Mouse (Mus musculus) midbrain, embryonic 16.5 days (tissue): ENCODE measurements around the gene Prkaca. TPM values are rescaled to one million over a fixed set of nuclear protein-coding genes. Genes with fewer than 3 reads are reported as not detected.

Experiments
- ATAC-seq: fragments of 200-750 bp; cut with Nextera tagmentation; 2 replicates; pipeline ENCODE4 v1.8.0; 2017; ENCODE audit warnings: moderate TSS enrichment
- H3K27ac ChIP-seq: fragments of 300-500 bp; sonication (generic); 2 replicates; pipeline ENCODE4 v1.5.1; 2014; ENCODE audit warnings: mild to moderate bottlenecking, low read length, mixed read lengths
- H3K27me3 ChIP-seq: fragments of 300-500 bp; sonication (generic); 2 replicates; pipeline ENCODE4 v1.6.1; 2014; ENCODE audit warnings: low read depth, low read length, mixed read lengths; ENCODE audit not compliant: control insufficient read depth, insufficient read depth
- H3K36me3 ChIP-seq: fragments of 300-500 bp; sonication (generic); 2 replicates; pipeline ENCODE4 v1.6.1; 2014; ENCODE audit warnings: mild to moderate bottlenecking, low read length, moderate library complexity, mixed read lengths; ENCODE audit not compliant: control insufficient read depth, insufficient read depth
- H3K4me1 ChIP-seq: fragments of 300-500 bp; sonication (generic); 2 replicates; pipeline ENCODE4 v1.6.1; 2014; ENCODE audit warnings: mild to moderate bottlenecking, low read length, mixed read lengths; ENCODE audit not compliant: control insufficient read depth, insufficient read depth
- H3K4me2 ChIP-seq: fragments of 300-500 bp; sonication (generic); 2 replicates; pipeline ENCODE4 v1.6.1; 2014; ENCODE audit warnings: mild to moderate bottlenecking, low read length, mixed read lengths
- H3K4me3 ChIP-seq: fragments of 300-500 bp; sonication (generic); 2 replicates; pipeline ENCODE4 v1.5.1; 2014; ENCODE audit warnings: low read depth, mild to moderate bottlenecking, low read length, moderate library complexity, mixed read lengths
- H3K9ac ChIP-seq: fragments of 300-500 bp; sonication (generic); 2 replicates; pipeline ENCODE4 v1.6.1; 2014; ENCODE audit warnings: low read depth, low read length, mixed read lengths
- H3K9me3 ChIP-seq: fragments of 300-500 bp; sonication (generic); replicated peaks from 2 replicates; pipeline ENCODE4 v1.6.1; 2014; ENCODE audit warnings: mild to moderate bottlenecking, low read length, mixed read lengths; ENCODE audit not compliant: control insufficient read depth, poor library complexity, severe bottlenecking
- WGBS: fragments of 180-500 bp; shearing (Covaris S2); extraction: QIAGEN DNeasy Blood & Tissue Kit; methylation state at CpG from one replicate; pipeline ENCODE4 v1.1.7; 2014; 5-methylcytosine and 5-hydroxymethylcytosine counted together
- polyA plus RNA-seq: library from polyadenylated mRNA; unstranded; fragments of >200 nt; fragmentation: Nextera tagmentation; extraction: Ambion mirVana; gene quantifications from 2 replicates; pipeline ENCODE4 v1.2.1, GENCODE M21; 2015

Prkaca gene
- polyA plus RNA-seq, 1 experiment from 2014 or later = 231 TPM

DNA sequence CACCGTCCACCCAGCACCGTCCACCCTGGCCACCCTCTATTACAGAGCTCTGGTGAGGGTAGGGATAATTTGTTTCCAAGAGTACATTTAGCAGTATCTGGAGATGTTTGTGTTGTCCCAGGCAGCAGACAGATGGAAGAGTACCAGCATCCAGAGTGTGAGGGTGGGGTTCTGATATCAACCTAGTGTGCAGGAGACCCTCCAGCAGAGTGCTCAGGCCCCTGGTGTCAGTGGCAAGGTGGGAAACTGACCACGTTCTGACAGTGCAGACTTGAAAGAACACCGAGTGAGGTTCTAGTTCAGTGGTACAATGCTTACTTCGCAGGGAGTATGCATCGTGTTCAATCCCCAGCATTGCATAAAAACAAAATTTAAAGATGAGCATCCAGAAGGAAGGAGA is 1.1 kb upstream of the Prkaca start:
- Histone ChIP-seq H3K4me3 (peak overlapping the region; percentile 92), H3K27ac (peak overlapping the region; percentile 88; the same call in 1 of the 2 replicates), H3K27me3 (no peaks in the 10 kb centered on the region), H3K9me3 (no peaks in the 10 kb centered on the region), H3K36me3 (no peaks in the 10 kb centered on the region), H3K4me1 (peaks cover 19% of the 10 kb centered on the region), H3K9ac (peak overlapping the region; percentile 92), H3K4me2 (peak overlapping the region; percentile 65)
- 70% methylated on average over 6 of the region's 6 CpGs for WGBS
- ATAC-seq = no peak

DNA sequence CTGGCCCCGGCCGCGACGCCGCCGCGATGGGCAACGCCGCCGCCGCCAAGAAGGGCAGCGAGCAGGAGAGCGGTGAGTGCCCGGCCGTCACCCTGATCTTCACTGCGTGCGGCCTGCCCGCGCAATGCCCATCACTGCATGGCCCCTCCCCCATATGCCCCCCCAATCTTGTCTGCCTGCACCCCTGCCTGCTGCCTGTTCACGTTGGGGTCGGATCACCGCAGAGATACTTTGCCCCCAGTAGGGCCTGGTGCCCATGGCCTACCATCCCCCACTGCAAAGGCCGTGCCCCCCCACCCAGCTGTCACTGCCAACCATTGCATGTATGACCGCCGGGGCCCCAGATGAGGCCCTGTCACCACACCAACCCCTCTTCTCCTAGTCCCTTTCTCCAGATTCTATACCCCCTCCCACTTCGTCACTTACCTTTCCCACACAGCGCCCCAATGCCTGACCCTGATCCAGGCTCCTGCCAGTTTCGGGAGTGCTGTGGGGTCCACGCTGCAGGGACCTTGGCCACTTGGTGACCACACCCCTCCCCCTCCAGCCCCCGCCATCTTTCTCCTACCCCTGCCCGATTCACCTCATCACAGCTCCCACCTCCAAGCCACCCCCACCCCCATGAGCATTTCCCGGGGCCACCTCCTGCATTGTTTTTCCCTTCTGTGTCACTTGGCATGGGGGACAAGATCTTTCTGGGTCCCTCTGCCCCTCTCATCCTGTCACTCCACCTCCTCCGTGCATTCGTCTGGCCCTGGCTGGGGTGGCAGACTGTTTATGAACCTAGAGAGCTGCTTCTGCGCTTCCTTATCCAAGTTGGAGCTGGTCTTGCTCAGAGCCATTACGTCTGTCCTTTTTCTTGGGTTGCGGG is 603 bp downstream of the Prkaca start:
- H3K9ac ChIP-seq = peak overlapping the region; percentile 93
- H3K9me3 ChIP-seq = no peaks in the 10 kb centered on the region
- H3K27ac ChIP-seq = peak overlapping the region; percentile 82
- peak; percentile 49 for ATAC-seq
- H3K27me3 ChIP-seq = no peaks in the 10 kb centered on the region
- no peaks in the 10 kb centered on the region for H3K36me3 ChIP-seq
- peak overlapping the region; percentile 86 for H3K4me2 ChIP-seq
- H3K4me3 ChIP-seq = peak overlapping the region; percentile 92
- WGBS = 2% methylated on average over 37 of the region's 37 CpGs
- peaks cover 36% of the 10 kb centered on the region for H3K4me1 ChIP-seq

DNA sequence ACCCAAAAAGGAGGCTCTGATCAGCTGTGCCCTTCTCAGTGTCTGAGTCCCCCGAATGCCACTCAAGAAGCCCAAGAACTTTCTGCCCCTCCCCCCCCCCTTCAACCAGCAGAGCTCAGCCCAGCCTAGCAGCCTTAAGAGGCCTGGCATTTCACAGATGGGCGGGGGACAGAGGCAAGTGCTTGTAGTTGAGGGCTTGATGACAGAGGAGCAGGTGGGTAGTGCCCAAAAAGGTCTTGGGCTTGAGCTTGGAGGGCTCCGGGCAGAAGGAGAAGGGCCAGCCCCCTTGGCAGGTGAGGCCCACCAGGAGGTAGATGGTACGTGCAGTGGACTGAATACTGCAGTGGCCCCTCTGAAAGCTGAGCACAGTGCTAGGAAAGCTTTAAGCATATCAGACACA is 1.7 kb downstream of the Prkaca start:
- WGBS = 84% methylated on average over 4 of the region's 4 CpGs
- Histone ChIP-seq H3K9me3 (no peaks in the 10 kb centered on the region), H3K36me3 (no peaks in the 10 kb centered on the region), H3K4me3 (peak overlapping the region; percentile 92; the same call in 1 of the 2 replicates), H3K4me1 (peaks cover 36% of the 10 kb centered on the region), H3K4me2 (peak overlapping the region; percentile 86), H3K27me3 (no peaks in the 10 kb centered on the region), H3K27ac (no peak overlapping the region), H3K9ac (no peak overlapping the region)
- no peak for ATAC-seq

GRCm38 (mm10) chr8:83976101-83976630 is 3.4 kb downstream of the Prkaca start:
- Histone ChIP-seq H3K27ac (no peak overlapping the region), H3K4me1 (peaks cover 36% of the 10 kb centered on the region), H3K27me3 (no peaks in the 10 kb centered on the region), H3K4me3 (no peak overlapping the region), H3K9ac (no peak overlapping the region), H3K4me2 (no peak overlapping the region), H3K36me3 (peaks cover 7% of the 10 kb centered on the region), H3K9me3 (no peaks in the 10 kb centered on the region)
- ATAC-seq = no peak
- WGBS = 85% methylated on average over 4 of the region's 4 CpGs

DNA sequence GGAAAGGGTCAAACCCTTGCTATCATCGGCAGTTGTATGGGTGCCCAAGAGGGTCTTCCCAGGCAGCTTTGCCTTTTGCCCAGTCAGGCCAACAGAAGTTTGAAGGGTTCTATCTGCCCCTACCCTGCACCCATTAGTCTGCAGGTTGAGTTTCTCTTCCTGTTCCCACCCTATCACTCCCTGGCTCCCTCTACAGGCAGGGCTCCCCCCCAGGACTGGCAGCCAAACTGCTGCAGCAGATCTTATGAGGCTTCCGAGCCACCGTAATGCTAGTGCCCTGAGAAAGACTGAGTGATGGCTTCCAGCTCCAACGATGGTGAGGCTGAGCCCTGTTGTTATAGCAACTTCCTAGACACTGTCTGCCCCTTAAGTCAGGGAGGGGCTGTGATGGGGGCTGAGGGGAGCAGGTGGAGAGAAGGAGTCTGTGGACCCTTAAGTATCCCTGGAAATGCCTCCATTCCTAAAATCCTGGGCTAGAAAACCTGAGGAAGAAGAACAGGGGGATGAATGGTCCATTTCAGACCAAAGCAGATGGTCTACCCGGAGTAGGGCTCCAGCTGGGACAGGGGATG is 4.1 kb downstream of the Prkaca start:
- no peaks in the 10 kb centered on the region for H3K9me3 ChIP-seq
- H3K4me2 ChIP-seq = no peak overlapping the region
- 87% methylated on average over 5 of the region's 5 CpGs for whole genome bisulfite sequencing
- no peak overlapping the region for H3K4me3 ChIP-seq
- H3K27me3 ChIP-seq = no peaks in the 10 kb centered on the region
- H3K9ac ChIP-seq = no peak overlapping the region
- peaks cover 14% of the 10 kb centered on the region for H3K36me3 ChIP-seq
- ATAC-seq = no peak
- H3K27ac ChIP-seq = no peak overlapping the region
- peaks cover 31% of the 10 kb centered on the region for H3K4me1 ChIP-seq

DNA sequence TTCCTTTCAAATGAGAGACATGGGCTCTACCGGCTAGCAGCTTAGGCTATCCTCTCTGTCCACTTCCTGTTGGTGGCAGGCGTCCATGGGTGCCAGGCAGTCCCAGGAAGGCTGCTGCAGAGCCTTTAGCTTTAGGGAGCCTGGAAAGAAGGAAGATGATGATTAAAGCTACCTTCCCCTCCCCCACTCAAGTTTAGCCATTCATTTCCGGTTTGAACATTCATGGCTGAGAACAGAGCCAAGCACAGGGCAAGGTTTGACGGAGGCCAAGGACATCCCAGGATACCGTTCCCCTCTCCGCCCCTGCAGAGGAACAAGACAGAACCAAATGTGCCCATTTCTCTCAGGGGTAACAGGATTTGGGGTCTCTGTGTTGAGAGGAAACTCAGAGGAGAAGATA is 4.9 kb downstream of the Prkaca start:
- Histone ChIP-seq H3K27me3 (no peaks in the 10 kb centered on the region), H3K4me1 (peaks cover 29% of the 10 kb centered on the region), H3K27ac (no peak overlapping the region), H3K36me3 (peaks cover 15% of the 10 kb centered on the region), H3K4me2 (no peak overlapping the region), H3K4me3 (no peak overlapping the region), H3K9me3 (no peaks in the 10 kb centered on the region), H3K9ac (no peak overlapping the region)
- ATAC-seq = no peak
- 68% methylated on average over 6 of the region's 6 CpGs for WGBS

- H3K27me3 ChIP-seq = no peaks in the 10 kb centered on the region
- WGBS = 75% methylated on average over 9 of the region's 9 CpGs
- no peak overlapping the region for H3K4me3 ChIP-seq
- H3K4me1 ChIP-seq = peaks cover 29% of the 10 kb centered on the region
- no peak overlapping the region for H3K4me2 ChIP-seq
- H3K9ac ChIP-seq = no peak overlapping the region
- no peak for ATAC-seq
- no peaks in the 10 kb centered on the region for H3K9me3 ChIP-seq
- peaks cover 17% of the 10 kb centered on the region for H3K36me3 ChIP-seq
- H3K27ac ChIP-seq = no peak overlapping the region
Observed at GRCm38 (mm10) chr8:83978200-83978599, 5.4 kb downstream of the Prkaca start.

GRCm38 (mm10) chr8:83980250-83980649 is 7.5 kb downstream of the Prkaca start:
- no peak overlapping the region for H3K4me2 ChIP-seq
- WGBS = 90% methylated on average over 1 of the region's 1 CpGs
- peaks cover 28% of the 10 kb centered on the region for H3K36me3 ChIP-seq
- H3K4me1 ChIP-seq = peaks cover 17% of the 10 kb centered on the region; the same call in 1 of the 2 replicates
- H3K27me3 ChIP-seq = no peaks in the 10 kb centered on the region
- H3K27ac ChIP-seq = no peak overlapping the region
- no peak for ATAC-seq
- no peak overlapping the region for H3K4me3 ChIP-seq
- H3K9me3 ChIP-seq = no peaks in the 10 kb centered on the region
- no peak overlapping the region for H3K9ac ChIP-seq

DNA sequence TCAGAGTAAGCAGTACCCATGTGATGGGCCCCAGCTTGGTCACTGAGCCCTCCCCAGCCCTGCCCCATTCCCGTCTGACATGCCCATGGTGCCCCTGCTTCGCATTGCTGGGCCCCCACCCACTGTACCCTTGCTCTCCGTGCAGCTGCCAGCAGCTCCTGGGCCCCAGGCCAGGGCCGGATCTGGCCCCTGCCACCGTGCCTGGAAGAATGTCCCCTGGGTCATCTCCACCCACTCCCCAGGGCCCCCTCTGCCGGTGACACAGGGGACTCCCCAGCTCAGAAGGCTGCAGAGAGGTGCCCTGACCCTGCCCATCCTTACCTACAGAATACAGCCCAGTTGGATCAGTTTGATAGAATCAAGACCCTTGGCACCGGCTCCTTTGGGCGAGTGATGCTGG is 8.1 kb downstream of the Prkaca start:
- Histone ChIP-seq H3K36me3 (peaks cover 30% of the 10 kb centered on the region), H3K27me3 (no peaks in the 10 kb centered on the region), H3K9ac (no peak overlapping the region), H3K27ac (no peak overlapping the region), H3K4me2 (no peak overlapping the region), H3K9me3 (no peaks in the 10 kb centered on the region), H3K4me1 (peaks cover 17% of the 10 kb centered on the region; the same call in 1 of the 2 replicates), H3K4me3 (no peak overlapping the region)
- WGBS = 87% methylated on average over 8 of the region's 8 CpGs
- no peak for ATAC-seq
